Mouse (Mus musculus) CD4-positive, CD25-positive, alpha-beta regulatory T cell, adult 2 months (primary cell): Measurements from ENCODE around the gene Rsu1.

Experiments
- DNase-seq: peaks from one replicate; pipeline ENCODE4 v3.0.0-alpha.2; 2012; ENCODE audit warnings: low read depth, low spot score

Gene Rsu1

GRCm38 (mm10) chr2:13048649-13049048 lies 222.6 kb downstream of the Rsu1 start:
- DNase-seq, result no peak

- DNase-seq, result no peak
Measured at GRCm38 (mm10) chr2:13044555-13044954, 226.7 kb downstream of the Rsu1 start.

DNA sequence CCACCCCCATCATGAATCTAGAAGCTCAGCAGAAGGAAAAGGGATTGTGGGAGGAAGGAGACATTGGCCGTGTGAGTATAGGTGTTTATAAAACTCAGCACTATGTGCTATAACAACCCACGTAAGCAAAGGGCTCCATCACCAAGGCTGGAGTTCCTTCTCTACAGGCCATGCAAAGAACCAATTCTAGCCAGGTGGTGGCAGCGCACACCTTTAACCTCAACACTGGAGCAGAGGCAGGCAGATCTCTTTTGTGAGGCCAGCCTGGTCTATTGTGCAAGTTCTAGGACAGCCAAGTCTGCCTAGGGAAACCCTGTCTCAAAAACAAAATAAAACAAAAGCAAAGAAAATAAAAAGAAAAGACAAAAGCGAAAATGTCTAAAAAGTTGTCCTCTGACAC lies 231.4 kb downstream of the Rsu1 start:
- DNase-seq, result peak; percentile 47

DNA sequence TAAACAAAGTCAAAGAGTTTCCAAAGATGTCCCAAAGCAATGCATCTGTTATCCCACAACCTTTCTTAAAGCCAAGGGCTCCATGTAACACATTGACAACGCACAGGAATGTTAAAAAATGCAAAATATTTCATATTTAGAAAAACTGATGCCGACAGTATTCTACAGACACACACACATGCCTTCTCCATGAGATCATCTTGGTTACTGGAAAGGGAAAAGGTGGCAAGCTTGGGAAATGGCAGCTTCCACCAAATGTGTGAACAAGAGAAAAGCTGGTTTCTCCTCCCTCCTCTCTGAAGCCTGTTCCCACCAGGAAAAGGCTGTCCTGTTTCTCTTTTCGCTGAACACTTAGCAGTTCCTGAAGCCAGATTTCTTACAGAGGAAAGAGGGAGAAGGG lies 232.4 kb downstream of the Rsu1 start:
- DNase-seq, result no peak
